ENCODE assay signal across 8 mouse cellular contexts in the genomic region with DNA sequence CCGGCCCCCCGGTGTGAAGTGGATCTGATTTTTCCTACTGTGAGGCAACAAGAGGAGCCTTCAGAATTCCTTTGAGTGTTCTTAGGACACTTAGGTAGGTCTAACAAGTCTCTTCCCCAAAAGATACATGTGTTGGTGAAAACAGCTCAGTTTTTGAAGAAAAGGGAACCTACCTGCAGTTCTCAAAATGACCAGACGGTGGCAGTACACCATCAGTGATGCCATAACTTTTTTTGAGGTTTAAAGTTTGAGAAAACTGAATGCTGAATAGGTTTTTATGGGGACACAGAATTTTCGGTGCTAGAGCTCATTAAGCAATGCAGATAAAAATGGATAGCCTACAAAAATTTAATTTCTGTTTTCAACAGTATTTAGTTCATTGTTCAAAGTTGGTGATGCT.
DNase-seq lines count a peak whose midpoint lies in the region; ATAC-seq lines count a peak whose summit lies in the region.
"Had no signal": no experiment of that assay in that cellular context is flagged by ENCODE, and none has a peak within 500 bp of the region (broad histone marks: within the 10 kb centered on the region; RNA-seq: fewer than 3 reads in every experiment).

No protein-coding gene starts in this region.

- DNase-seq in ES-CJ7 (ENCODE audit: low read depth, low spot score), result peak; percentile 30
- peak; percentile 62 for DNase-seq in ZHBTc4 (ENCODE audit: low read depth, low spot score)
- DNase-seq in embryo, embryonic 11 days, result peak; percentile 78
- DNase-seq in layer of hippocampus, adult 9-10 months (ENCODE audit: low spot score), result peak; percentile 71
- DNase-seq in lung, postnatal 36 days, result peak; percentile 86
- DNase-seq in spleen, postnatal 36 days (ENCODE audit: low spot score in 2 of 2), result peak; percentile 5 to 16

- peaks cover 13 to 15% of the 10 kb centered on the region in 2 experiments; a peak in 3 of 4 replicates for H3K4me1 ChIP-seq in heart, embryonic 14.5 days (ENCODE audit: control insufficient read depth in 2 of 2, insufficient read depth in 2 of 2, low read length in 2 of 2)
- H3K4me1 ChIP-seq: megakaryocyte, embryonic 14.5 days had no signal

- peak overlapping the region; percentile 28; the same call in 1 of the 2 replicates for H3K9ac ChIP-seq in heart, embryonic 14.5 days (ENCODE audit: low read length)

- WGBS in heart, embryonic 14.5 days, result 17% methylated on average over 4 of the region's 4 CpGs

- H3K27me3 ChIP-seq in heart, embryonic 14.5 days (ENCODE audit: control insufficient read depth, insufficient read depth, low read length), result no peaks in the 10 kb centered on the region

- ATAC-seq in heart, embryonic 14.5 days (ENCODE audit: insufficient number of reproducible peaks, insufficient read depth, low FRiP score, low read depth), result no peak

- H3K4me3 ChIP-seq in heart, embryonic 14.5 days (ENCODE audit: control insufficient read depth in 1 of 2, insufficient read depth in 1 of 2, low read depth in 1 of 2, low read length in 2 of 2), result peak overlapping the region in 1 of 2 experiments; percentile 4; a peak in 1 of 4 replicates
- H3K4me3 ChIP-seq: megakaryocyte, embryonic 14.5 days had no signal

- peak overlapping the region; percentile 77 to 83 for H3K27ac ChIP-seq in heart, embryonic 14.5 days (replicated peaks in 1 of 2; ENCODE audit: control insufficient read depth in 1 of 2, insufficient read depth in 1 of 2, low read depth in 2 of 2, low read length in 2 of 2)

- no peaks in the 10 kb centered on the region for H3K36me3 ChIP-seq in heart, embryonic 14.5 days (ENCODE audit: control insufficient read depth, insufficient read depth, low read length)

- peak overlapping the region; percentile 48 for H3K4me2 ChIP-seq in heart, embryonic 14.5 days (ENCODE audit: low read length)

- no peaks in the 10 kb centered on the region for H3K9me3 ChIP-seq in heart, embryonic 14.5 days (ENCODE audit: control insufficient read depth, low read length)
- H3K9me3 ChIP-seq: megakaryocyte, embryonic 14.5 days had no signal

Comparison
In these comparisons a context has a peak if more than half of its experiments do, and no peak if none do; other contexts are left out.
1. DNase-seq: peak in every context shown above with its lines; median percentile 86 in lung, postnatal 36 days; 78 in embryo, embryonic 11 days; 71 in layer of hippocampus, adult 9-10 months; 62 in ZHBTc4; 30 in ES-CJ7; 10 in spleen, postnatal 36 days.